Mouse (Mus musculus) liver, embryonic 11.5 days (tissue): ENCODE measurements around the gene Aven. TPM values are rescaled to one million over a fixed set of nuclear protein-coding genes. Genes with fewer than 3 reads are reported as not detected.

Source experiments
- ATAC-seq: fragments of 200-750 bp; cut with Nextera tagmentation; replicated peaks from 2 replicates; pipeline ENCODE4 v1.8.0; 2017; ENCODE audit warnings: moderate number of reproducible peaks, mild to moderate bottlenecking, moderate TSS enrichment, moderate library complexity; ENCODE audit not compliant: low FRiP score
- DNase-seq: peaks from one replicate; pipeline ENCODE4 v3.0.0-alpha.2; 2017; ENCODE audit warnings: low spot score
- H3K27ac ChIP-seq: fragments of 300-500 bp; sonication (generic); 2 replicates; pipeline ENCODE4 v1.5.1; 2014; ENCODE audit warnings: mild to moderate bottlenecking, low read depth, low read length, control low read depth
- H3K27me3 ChIP-seq: fragments of 300-500 bp; sonication (generic); replicated peaks from 2 replicates; pipeline ENCODE4 v1.6.1; 2014; ENCODE audit warnings: low read length, mixed read lengths; ENCODE audit not compliant: control insufficient read depth, insufficient read depth
- H3K36me3 ChIP-seq: fragments of 300-500 bp; sonication (generic); 2 replicates; pipeline ENCODE4 v1.6.1; 2014; ENCODE audit warnings: mild to moderate bottlenecking, low read length, moderate library complexity, mixed read lengths; ENCODE audit not compliant: control insufficient read depth, insufficient read depth
- H3K4me1 ChIP-seq: fragments of 300-500 bp; sonication (generic); replicated peaks from 2 replicates; pipeline ENCODE4 v1.6.1; 2014; ENCODE audit warnings: low read length, mixed read lengths; ENCODE audit not compliant: control insufficient read depth, insufficient read depth
- H3K4me2 ChIP-seq: fragments of 300-500 bp; sonication (generic); 2 replicates; pipeline ENCODE4 v1.6.1; 2014; ENCODE audit warnings: mild to moderate bottlenecking, control low read depth, moderate library complexity
- H3K4me3 ChIP-seq: fragments of 300-500 bp; sonication (generic); 2 replicates; pipeline ENCODE4 v1.5.1; 2014; ENCODE audit warnings: low read depth, low read length, control low read depth
- H3K9ac ChIP-seq: fragments of 300-500 bp; sonication (generic); 2 replicates; pipeline ENCODE4 v1.6.1; 2014; ENCODE audit warnings: low read depth, low read length, control low read depth
- H3K9me3 ChIP-seq: fragments of 300-500 bp; sonication (generic); 2 replicates; pipeline ENCODE4 v1.6.1; 2016; ENCODE audit warnings: low read length, inconsistent platforms, mixed read lengths; ENCODE audit not compliant: control insufficient read depth
- WGBS: fragments of 180-500 bp; shearing (Covaris S2); extraction: QIAGEN DNeasy Blood & Tissue Kit; methylation state at CpG from one replicate; pipeline ENCODE4 v1.1.7; 2014; 5-methylcytosine and 5-hydroxymethylcytosine counted together
- polyA plus RNA-seq: library from polyadenylated mRNA; unstranded; fragments of >200 nt; fragmentation: Nextera tagmentation; extraction: Ambion mirVana; gene quantifications from 2 replicates; pipeline ENCODE4 v1.2.1, GENCODE M21; 2014

The Aven gene
- polyA plus RNA-seq, 1 experiment from 2014 or later, result 13.6 TPM

- H3K27ac ChIP-seq, result no peak overlapping the region
- no peaks in the 10 kb centered on the region for H3K27me3 ChIP-seq
- H3K9me3 ChIP-seq, result no peaks in the 10 kb centered on the region
- WGBS, result 0% methylated on average over 2 of the region's 2 CpGs
- H3K4me3 ChIP-seq, result no peak overlapping the region
- no peak for DNase-seq
- H3K4me1 ChIP-seq, result no peaks in the 10 kb centered on the region
- ATAC-seq, result peak; percentile 57; the same call in 1 of the 2 replicates
- no peaks in the 10 kb centered on the region for H3K36me3 ChIP-seq
- no peak overlapping the region for H3K9ac ChIP-seq
- H3K4me2 ChIP-seq, result no peak overlapping the region
These were observed 11.2 kb upstream of the Aven start for GRCm38 (mm10) chr2:112481564-112481963.

GRCm38 (mm10) chr2:112482533-112483333 is 10.0 kb upstream of the Aven start:
- no peak for ATAC-seq
- 79% methylated on average over 5 of the region's 5 CpGs for WGBS
- H3K27me3 ChIP-seq, result no peaks in the 10 kb centered on the region
- H3K4me1 ChIP-seq, result no peaks in the 10 kb centered on the region
- no peak overlapping the region for H3K4me2 ChIP-seq
- H3K27ac ChIP-seq, result no peak overlapping the region
- DNase-seq, result no peak
- H3K9me3 ChIP-seq, result no peaks in the 10 kb centered on the region
- no peak overlapping the region for H3K4me3 ChIP-seq
- H3K9ac ChIP-seq, result no peak overlapping the region
- H3K36me3 ChIP-seq, result no peaks in the 10 kb centered on the region

- WGBS, result 71% methylated on average over 2 of the region's 2 CpGs
- Histone ChIP-seq H3K4me2 (no peak overlapping the region), H3K9ac (no peak overlapping the region), H3K27me3 (no peaks in the 10 kb centered on the region), H3K27ac (no peak overlapping the region), H3K9me3 (no peaks in the 10 kb centered on the region), H3K36me3 (no peaks in the 10 kb centered on the region), H3K4me1 (no peaks in the 10 kb centered on the region), H3K4me3 (no peak overlapping the region)
- no peak for ATAC-seq
- DNase-seq, result no peak
These were observed 9.5 kb upstream of the Aven start for GRCm38 (mm10) chr2:112483334-112483651.

GRCm38 (mm10) chr2:112484886-112485285 is 7.9 kb upstream of the Aven start:
- Histone ChIP-seq H3K4me2 (no peak overlapping the region), H3K27me3 (no peaks in the 10 kb centered on the region), H3K36me3 (no peaks in the 10 kb centered on the region), H3K9me3 (no peaks in the 10 kb centered on the region), H3K27ac (no peak overlapping the region), H3K4me1 (no peaks in the 10 kb centered on the region), H3K9ac (no peak overlapping the region), H3K4me3 (no peak overlapping the region)
- 57% methylated on average over 2 of the region's 2 CpGs for WGBS
- ATAC-seq, result no peak
- DNase-seq, result no peak

GRCm38 (mm10) chr2:112490483-112491196 is 2.1 kb upstream of the Aven start:
- H3K4me2 ChIP-seq, result no peak overlapping the region
- 87% methylated on average over 11 of the region's 11 CpGs for WGBS
- no peak overlapping the region for H3K27ac ChIP-seq

GRCm38 (mm10) chr2:112491629-112492028 is 1.1 kb upstream of the Aven start:
- WGBS, result 73% methylated on average over 5 of the region's 5 CpGs
- Histone ChIP-seq H3K27ac (no peak overlapping the region), H3K27me3 (no peaks in the 10 kb centered on the region), H3K36me3 (no peaks in the 10 kb centered on the region), H3K4me1 (peaks cover 12% of the 10 kb centered on the region), H3K9ac (no peak overlapping the region), H3K4me2 (no peak overlapping the region; the same call in 1 of the 2 replicates), H3K9me3 (no peaks in the 10 kb centered on the region), H3K4me3 (no peak overlapping the region; the same call in 1 of the 2 replicates)
- ATAC-seq (no peak), DNase-seq (no peak)

More at GRCm38 (mm10) chr2:112490483-112491196, 2.1 kb upstream of the Aven start:
- no peak for DNase-seq
- H3K36me3 ChIP-seq, result no peaks in the 10 kb centered on the region
- H3K4me1 ChIP-seq, result peaks cover 12% of the 10 kb centered on the region
- no peak overlapping the region for H3K4me3 ChIP-seq
- no peaks in the 10 kb centered on the region for H3K27me3 ChIP-seq
- no peak overlapping the region for H3K9ac ChIP-seq
- no peak for ATAC-seq
- no peaks in the 10 kb centered on the region for H3K9me3 ChIP-seq

- 9% methylated on average over 9 of the region's 9 CpGs for WGBS
- H3K4me3 ChIP-seq, result peak overlapping the region; percentile 83
- ATAC-seq, result peak; percentile 9; the same call in 1 of the 2 replicates
- peak overlapping the region; percentile 81 for H3K4me2 ChIP-seq
- H3K9ac ChIP-seq, result peak overlapping the region; percentile 97
- peak overlapping the region; percentile 99 for H3K27ac ChIP-seq
- H3K4me1 ChIP-seq, result peaks cover 12% of the 10 kb centered on the region
- H3K9me3 ChIP-seq, result no peaks in the 10 kb centered on the region
- DNase-seq, result peak; percentile 45
- no peaks in the 10 kb centered on the region for H3K27me3 ChIP-seq
- H3K36me3 ChIP-seq, result no peaks in the 10 kb centered on the region
These were observed 321 bp upstream of the Aven start for GRCm38 (mm10) chr2:112492431-112492855.

- Histone ChIP-seq H3K4me1 (peaks cover 15% of the 10 kb centered on the region), H3K4me3 (peak overlapping the region; percentile 83), H3K27me3 (no peaks in the 10 kb centered on the region), H3K9ac (peak overlapping the region; percentile 97), H3K36me3 (no peaks in the 10 kb centered on the region), H3K27ac (peak overlapping the region; percentile 99), H3K4me2 (peak overlapping the region; percentile 81), H3K9me3 (no peaks in the 10 kb centered on the region)
- no peak for ATAC-seq
- no peak for DNase-seq
- 35% methylated on average over 11 of the region's 11 CpGs for WGBS
These were observed 936 bp downstream of the Aven start for GRCm38 (mm10) chr2:112493539-112494260.
